Mouse (Mus musculus) ovary, postnatal 10 days (tissue): ENCODE data around the gene Ppef2.
A peak's percentile ranks its signal among the peaks of the same experiment; 100 is the strongest.

ENCODE experiments used
- DNase-seq: peaks from one replicate; pipeline ENCODE4 v3.0.0; 2022; ENCODE audit warnings: low spot score

The Ppef2 gene

GRCm38 (mm10) chr5:92256218-92256617 lies at the start of gene Ppef2:
TSS of gene Ppef2 (minus strand) at chr5:92256278.
- DNase-seq, result no peak

GRCm38 (mm10) chr5:92304291-92304690 lies 48.2 kb upstream of the Ppef2 start:
- DNase-seq, result no peak

GRCm38 (mm10) chr5:92302149-92302840 lies 46.2 kb upstream of the Ppef2 start:
- DNase-seq, result no peak

- DNase-seq, result no peak
Measured at GRCm38 (mm10) chr5:92294525-92294924, 38.4 kb upstream of the Ppef2 start.

- no peak for DNase-seq
Measured at GRCm38 (mm10) chr5:92291652-92292414, 35.8 kb upstream of the Ppef2 start.

- no peak for DNase-seq
Measured at GRCm38 (mm10) chr5:92287840-92288239, 31.8 kb upstream of the Ppef2 start.

- no peak for DNase-seq
Measured at GRCm38 (mm10) chr5:92283107-92283506, 27.0 kb upstream of the Ppef2 start.

- DNase-seq, result no peak
Measured at GRCm38 (mm10) chr5:92282571-92282970, 26.5 kb upstream of the Ppef2 start.

GRCm38 (mm10) chr5:92278942-92279537 lies 23.0 kb upstream of the Ppef2 start:
- no peak for DNase-seq

- peak; percentile 69 for DNase-seq
Measured at GRCm38 (mm10) chr5:92277437-92278394, 21.6 kb upstream of the Ppef2 start, which contains the start of gene Naaa. TSS of gene Naaa (minus strand) at chr5:92278170.

- DNase-seq, result no peak
Measured at GRCm38 (mm10) chr5:92270496-92270895, 14.4 kb upstream of the Ppef2 start.

- DNase-seq, result peak; percentile 15
Measured at GRCm38 (mm10) chr5:92263761-92264359, 7.8 kb upstream of the Ppef2 start.

- no peak for DNase-seq
Measured at GRCm38 (mm10) chr5:92262646-92263045, 6.6 kb upstream of the Ppef2 start.

GRCm38 (mm10) chr5:92254476-92254875 lies 1.6 kb downstream of the Ppef2 start:
- DNase-seq, result no peak

GRCm38 (mm10) chr5:92252797-92253343 lies 3.2 kb downstream of the Ppef2 start:
- no peak for DNase-seq

- DNase-seq, result no peak
Measured at GRCm38 (mm10) chr5:92252031-92252430, 4.0 kb downstream of the Ppef2 start.

GRCm38 (mm10) chr5:92248614-92249013 lies 7.5 kb downstream of the Ppef2 start:
- DNase-seq, result no peak

- DNase-seq, result no peak
Measured at GRCm38 (mm10) chr5:92245483-92245882, 10.6 kb downstream of the Ppef2 start.

GRCm38 (mm10) chr5:92244900-92245299 lies 11.2 kb downstream of the Ppef2 start:
- no peak for DNase-seq

- DNase-seq, result no peak
Measured at GRCm38 (mm10) chr5:92240769-92241168, 15.3 kb downstream of the Ppef2 start.
